7 mouse cellular contexts compared by ENCODE assay signal in genomic region chr17:80206671-80207581, GRCm38 (mm10). TPM values are rescaled to one million over a fixed set of nuclear protein-coding genes. Genes with fewer than 3 reads are reported as not detected.
DNase-seq lines count a peak whose midpoint lies in the region; ATAC-seq and TF ChIP-seq lines count a peak whose summit lies in the region.

TSS of gene Srsf7 (minus strand) at chr17:80207307.
TSS of gene Ttc39d (plus strand) at chr17:80207460.

- peak within 1 kb of the TSS; percentile 90 for H3K4me2 ChIP-seq in intestine, postnatal 0 days (replicated peaks; ENCODE audit: low read depth)
- H3K4me2 ChIP-seq in midbrain, embryonic 12.5 days (replicated peaks): peak within 1 kb of the TSS; percentile 83

- ATAC-seq in intestine, postnatal 0 days: peak; percentile 95
- ATAC-seq in midbrain, embryonic 12.5 days (ENCODE audit: low FRiP score, low read depth): peak; percentile 92

- peak; percentile 100 for TF ChIP-seq POLR2A in small intestine, adult 2 months (IDR thresholded peaks at IDR 0.05; ENCODE audit: low read depth, low read length)

- peaks cover 13% of the 10 kb centered on the region for H3K4me1 ChIP-seq in embryonic facial prominence, embryonic 10.5 days
- no peaks in the 10 kb centered on the region; the same call in 1 of the 2 replicates for H3K4me1 ChIP-seq in intestine, postnatal 0 days (replicated peaks; ENCODE audit: control insufficient read depth, insufficient read depth, low read length)
- peaks cover 14% of the 10 kb centered on the region for H3K4me1 ChIP-seq in midbrain, embryonic 12.5 days
- H3K4me1 ChIP-seq in small intestine, adult 2 months (ENCODE audit: control insufficient read depth, insufficient read depth, insufficient read length, low read length): no peaks in the 10 kb centered on the region

- H3K4me3 ChIP-seq in embryonic facial prominence, embryonic 10.5 days: peak within 1 kb of the TSS; percentile 83
- H3K4me3 ChIP-seq in intestine, postnatal 0 days (ENCODE audit: low read depth, low read length): peak within 1 kb of the TSS; percentile 98
- peak within 1 kb of the TSS; percentile 90 for H3K4me3 ChIP-seq in midbrain, embryonic 12.5 days
- H3K4me3 ChIP-seq in small intestine, adult 2 months (ENCODE audit: low read depth, low read length): peak within 1 kb of the TSS; percentile 95

- no peaks in the 10 kb centered on the region for H3K9me3 ChIP-seq in embryonic facial prominence, embryonic 10.5 days
- H3K9me3 ChIP-seq in intestine, postnatal 0 days (ENCODE audit: control insufficient read depth): no peaks in the 10 kb centered on the region
- H3K9me3 ChIP-seq in midbrain, embryonic 12.5 days: no peaks in the 10 kb centered on the region

- H3K36me3 ChIP-seq in embryonic facial prominence, embryonic 10.5 days (replicated peaks): peaks cover 39% of the 10 kb centered on the region
- peaks cover 26% of the 10 kb centered on the region for H3K36me3 ChIP-seq in intestine, postnatal 0 days (ENCODE audit: control insufficient read depth, insufficient read depth)
- peaks cover 28% of the 10 kb centered on the region for H3K36me3 ChIP-seq in midbrain, embryonic 12.5 days
- H3K36me3 ChIP-seq in small intestine, adult 2 months (ENCODE audit: control insufficient read depth, insufficient read depth, low read length): peaks cover 24% of the 10 kb centered on the region

- intact Hi-C loops in left cerebral cortex, postnatal 4 days (cut with DNase I): no loop called here

- DNase-seq in adrenal gland, postnatal 10 days: peak; percentile 99
- DNase-seq in embryonic facial prominence, embryonic 10.5 days (ENCODE audit: low spot score): peak; percentile 97
- DNase-seq in gonadal fat pad, adult 2 months (ENCODE audit: low read depth): peak; percentile 59
- peak; percentile 98 for DNase-seq in left cerebral cortex, postnatal 4 days

- TF ChIP-seq CTCF in intestine, postnatal 0 days (IDR thresholded peaks at IDR 0.05; ENCODE audit: low read depth): no peak
- no peak for TF ChIP-seq CTCF in small intestine, adult 2 months (IDR thresholded peaks at IDR 0.05; ENCODE audit: extremely low read depth, insufficient read length, insufficient replicate concordance, low read depth, low read length)

- H3K27me3 ChIP-seq in embryonic facial prominence, embryonic 10.5 days (replicated peaks; ENCODE audit: low read depth, poor library complexity, severe bottlenecking): no peaks in the 10 kb centered on the region
- no peaks in the 10 kb centered on the region for H3K27me3 ChIP-seq in intestine, postnatal 0 days (replicated peaks; ENCODE audit: control insufficient read depth, insufficient read depth, low read length)
- no peaks in the 10 kb centered on the region for H3K27me3 ChIP-seq in midbrain, embryonic 12.5 days
- no peaks in the 10 kb centered on the region for H3K27me3 ChIP-seq in small intestine, adult 2 months (ENCODE audit: control insufficient read depth, insufficient read depth, low read length)

- peak within 1 kb of the TSS; percentile 89 for H3K9ac ChIP-seq in intestine, postnatal 0 days (ENCODE audit: low read depth, low read length)
- H3K9ac ChIP-seq in midbrain, embryonic 12.5 days (replicated peaks): peak within 1 kb of the TSS; percentile 98

- whole genome bisulfite sequencing in embryonic facial prominence, embryonic 10.5 days: under 1% methylated on average over 95 of the region's 95 CpGs
- WGBS in intestine, postnatal 0 days: under 1% methylated on average over 94 of the region's 95 CpGs
- WGBS in midbrain, embryonic 12.5 days: under 1% methylated on average over 95 of the region's 95 CpGs
- WGBS in small intestine, adult 2 months: under 1% methylated on average over 94 of the region's 95 CpGs

- H3K27ac ChIP-seq in embryonic facial prominence, embryonic 10.5 days (replicated peaks): peak within 1 kb of the TSS; percentile 99
- peak within 1 kb of the TSS; percentile 94 for H3K27ac ChIP-seq in intestine, postnatal 0 days (ENCODE audit: low read depth, low read length)
- H3K27ac ChIP-seq in midbrain, embryonic 12.5 days (replicated peaks): peak within 1 kb of the TSS; percentile 99
- H3K27ac ChIP-seq in small intestine, adult 2 months (ENCODE audit: insufficient read depth, low read depth, low read length): peak within 1 kb of the TSS; percentile 86

RNA-seq across cellular contexts. Expression of gene Srsf7, which starts in this region (rescaled TPM):
- total RNA-seq in adrenal gland, postnatal 10 days (2021): 100 to 1,000 TPM; 101 to 117 TPM
- polyA plus RNA-seq in embryonic facial prominence, embryonic 10.5 days (2016; fragmentation: Nextera tagmentation; extraction: Ambion mirVana): 888 and 890 TPM in 2 replicates
- polyA plus RNA-seq in gonadal fat pad, adult 2 months (2012; rRNA removed): 57.7 and 60.3 TPM in 2 replicates
- 169 and 174 TPM in 2 replicates for polyA plus RNA-seq in intestine, postnatal 0 days (2015; fragmentation: Nextera tagmentation; extraction: Ambion mirVana)
- 100 to 1,000 TPM; 179 to 182 TPM for total RNA-seq in left cerebral cortex, postnatal 4 days (2021)
- 688 TPM in 2 replicates for polyA plus RNA-seq in midbrain, embryonic 12.5 days (2016; fragmentation: Nextera tagmentation; extraction: Ambion mirVana)
- polyA plus RNA-seq in small intestine, adult 2 months (2012; rRNA removed): 8.1 and 16.2 TPM in 2 replicates

RNA-seq across cellular contexts. Expression of gene Ttc39d, which starts in this region (rescaled TPM):
- not detected for total RNA-seq in adrenal gland, postnatal 10 days (2021)
- polyA plus RNA-seq in embryonic facial prominence, embryonic 10.5 days (2016; fragmentation: Nextera tagmentation; extraction: Ambion mirVana): 0.14 and 0.15 TPM in 2 replicates
- 0.58 and 0.86 TPM in 2 replicates for polyA plus RNA-seq in gonadal fat pad, adult 2 months (2012; rRNA removed)
- polyA plus RNA-seq in intestine, postnatal 0 days (2015; fragmentation: Nextera tagmentation; extraction: Ambion mirVana): 0.07 TPM in 1 of 2 replicates, not detected in the other
- total RNA-seq in left cerebral cortex, postnatal 4 days (2021): under 1 TPM in 1 of 2 experiments, not detected in 1; 0.28 TPM
- polyA plus RNA-seq in midbrain, embryonic 12.5 days (2016; fragmentation: Nextera tagmentation; extraction: Ambion mirVana): 0.14 and 0.30 TPM in 2 replicates
- not detected in 2 replicates for polyA plus RNA-seq in small intestine, adult 2 months (2012; rRNA removed)

Comparison
In these comparisons a context has a peak if more than half of its experiments do, and no peak if none do; other contexts are left out.
1. Peak in every context shown above with its lines: DNase-seq, ATAC-seq, H3K4me3 ChIP-seq and H3K27ac ChIP-seq.